Mouse (Mus musculus): ENCODE measurements around the gene Efemp2. TPM values are rescaled to one million over a fixed set of nuclear protein-coding genes. Genes with fewer than 3 reads are reported as not detected.

Efemp2 gene
- polyA plus RNA-seq, 1 experiment = 177 TPM

DNA sequence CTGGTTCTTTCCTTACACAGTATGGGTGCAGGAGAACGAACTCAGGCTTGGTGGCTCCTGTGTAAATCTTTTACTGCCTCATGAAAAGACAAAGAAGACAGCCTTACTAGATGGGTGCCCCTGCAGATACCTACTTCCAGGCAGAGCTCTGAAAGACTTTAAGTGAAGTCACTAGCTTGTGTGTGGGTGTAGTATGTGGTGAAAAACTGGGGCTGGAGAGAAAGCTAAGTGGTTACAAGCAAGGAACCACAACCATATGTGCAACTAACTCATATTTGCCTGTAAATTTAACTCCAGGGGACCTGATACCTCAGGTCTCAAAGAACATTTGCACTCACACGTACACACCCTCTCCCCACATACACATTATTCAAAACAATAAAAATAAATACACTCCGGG is 13.9 kb upstream of the Efemp2 start:
- Histone ChIP-seq H3K4me3 (ENCODE audit: insufficient read depth, poor library complexity, severe bottlenecking) (peak overlapping the region; percentile 59), H3ac (ENCODE audit: control insufficient read depth, insufficient read length, low read depth) (no peak overlapping the region), H3K36me3 (ENCODE audit: control insufficient read depth, insufficient read depth) (peaks cover 48% of the 10 kb centered on the region), H3K79me2 (ENCODE audit: control insufficient read depth, insufficient read depth) (peaks cover 43% of the 10 kb centered on the region), H3K27me3 (ENCODE audit: control insufficient read depth, insufficient read depth, insufficient read length) (no peaks in the 10 kb centered on the region), H3K79me3 (ENCODE audit: low read depth) (peaks cover 16% of the 10 kb centered on the region)
- no peak for TF ChIP-seq CTCF (IDR thresholded peaks at IDR 0.05; ENCODE audit: control insufficient read depth, insufficient read depth, insufficient read length)
- TF ChIP-seq MYOD1 (IDR thresholded peaks at IDR 0.05; ENCODE audit: control insufficient read depth, insufficient read length, low read depth) = no peak
- TF ChIP-seq USF1 (IDR thresholded peaks at IDR 0.05; ENCODE audit: low read depth) = no peak
- TF ChIP-seq MAX (IDR thresholded peaks at IDR 0.05) = no peak
- no peak for TF ChIP-seq MYOG (IDR thresholded peaks at IDR 0.05; ENCODE audit: control insufficient read depth, extremely low read depth, insufficient read length)
- TF ChIP-seq FOSL1 (IDR thresholded peaks at IDR 0.05; ENCODE audit: insufficient read depth, low read length, poor library complexity, severe bottlenecking) = no peak
- TF ChIP-seq CEBPB (IDR thresholded peaks at IDR 0.05; ENCODE audit: low read depth) = no peak

DNA sequence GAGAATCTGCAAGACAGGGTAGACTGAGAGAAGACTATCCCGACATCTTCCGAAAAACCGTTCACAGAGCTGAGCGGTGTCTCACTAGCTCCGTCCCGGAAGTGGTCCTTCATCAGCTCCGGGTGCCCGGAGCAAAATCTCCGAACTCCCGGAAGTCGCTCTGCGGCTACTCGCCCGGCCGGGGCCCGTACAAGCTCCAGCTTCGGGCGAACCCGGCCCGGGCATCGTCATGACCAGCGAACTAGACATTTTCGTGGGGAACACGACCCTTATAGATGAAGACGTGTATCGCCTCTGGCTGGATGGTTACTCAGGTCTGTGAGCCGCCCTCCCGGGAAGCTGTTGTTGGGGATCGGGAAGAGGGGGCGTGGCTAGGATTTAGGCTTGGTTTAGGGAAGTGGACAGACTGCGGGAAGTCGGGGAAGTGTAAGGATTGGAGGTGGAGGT is 13.3 kb upstream of the Efemp2 start, which contains the start of gene Fibp:
Gene Fibp (plus strand): TSS at position 151 of the 447 bp plus-strand sequence.
- Histone ChIP-seq H3K79me3 (ENCODE audit: low read depth) (peaks cover 11% of the 10 kb centered on the region), H3K79me2 (ENCODE audit: control insufficient read depth, insufficient read depth) (peaks cover 37% of the 10 kb centered on the region), H3ac (ENCODE audit: control insufficient read depth, insufficient read length, low read depth) (peak within 1 kb of the TSS; percentile 62), H3K4me3 (ENCODE audit: insufficient read depth, poor library complexity, severe bottlenecking) (peak within 1 kb of the TSS; percentile 59), H3K36me3 (ENCODE audit: control insufficient read depth, insufficient read depth) (peaks cover 48% of the 10 kb centered on the region), H3K27me3 (ENCODE audit: control insufficient read depth, insufficient read depth, insufficient read length) (no peaks in the 10 kb centered on the region)
- no peak for TF ChIP-seq FOSL1 (IDR thresholded peaks at IDR 0.05; ENCODE audit: insufficient read depth, low read length, poor library complexity, severe bottlenecking)
- peak; percentile 35 for TF ChIP-seq MAX (IDR thresholded peaks at IDR 0.05)
- no peak for TF ChIP-seq MYOG (IDR thresholded peaks at IDR 0.05; ENCODE audit: control insufficient read depth, extremely low read depth, insufficient read length)

DNA sequence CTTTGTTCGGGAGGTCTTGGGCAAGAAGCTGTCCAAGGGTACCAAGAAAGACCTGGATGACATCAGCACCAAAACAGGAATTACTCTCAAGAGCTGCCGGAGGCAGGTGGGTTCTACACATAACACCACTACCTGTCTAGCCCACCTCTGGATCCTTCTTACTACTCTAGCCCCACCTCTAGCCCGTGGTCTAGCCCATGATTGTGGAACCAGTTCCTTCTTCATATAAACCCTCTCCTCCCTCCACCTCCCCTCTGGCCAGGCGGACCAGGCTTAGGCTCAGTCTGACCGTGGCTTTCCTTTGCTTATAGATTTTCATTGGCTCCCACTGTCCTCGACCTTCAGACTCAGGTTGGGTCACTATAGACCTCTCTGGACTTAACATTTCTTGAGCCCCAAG is 12.3 kb upstream of the Efemp2 start:
- Histone ChIP-seq H3K79me2 (ENCODE audit: control insufficient read depth, insufficient read depth) (peaks cover 28% of the 10 kb centered on the region), H3K79me3 (ENCODE audit: low read depth) (peaks cover 7% of the 10 kb centered on the region), H3K36me3 (ENCODE audit: control insufficient read depth, insufficient read depth) (peaks cover 48% of the 10 kb centered on the region), H3K27me3 (ENCODE audit: control insufficient read depth, insufficient read depth, insufficient read length) (no peaks in the 10 kb centered on the region), H3ac (ENCODE audit: control insufficient read depth, insufficient read length, low read depth) (peak overlapping the region; percentile 9), H3K4me3 (ENCODE audit: insufficient read depth, poor library complexity, severe bottlenecking) (peak overlapping the region; percentile 59)
- no peak for TF ChIP-seq USF1 (IDR thresholded peaks at IDR 0.05; ENCODE audit: low read depth)
- TF ChIP-seq CEBPB (IDR thresholded peaks at IDR 0.05; ENCODE audit: low read depth) = no peak
- no peak for TF ChIP-seq CTCF (IDR thresholded peaks at IDR 0.05; ENCODE audit: control insufficient read depth, insufficient read depth, insufficient read length)
- TF ChIP-seq MYOG (IDR thresholded peaks at IDR 0.05; ENCODE audit: control insufficient read depth, extremely low read depth, insufficient read length) = no peak
- no peak for TF ChIP-seq MYOD1 (IDR thresholded peaks at IDR 0.05; ENCODE audit: control insufficient read depth, insufficient read length, low read depth)
- no peak for TF ChIP-seq MAX (IDR thresholded peaks at IDR 0.05)
- TF ChIP-seq FOSL1 (IDR thresholded peaks at IDR 0.05; ENCODE audit: insufficient read depth, low read length, poor library complexity, severe bottlenecking) = no peak

DNA sequence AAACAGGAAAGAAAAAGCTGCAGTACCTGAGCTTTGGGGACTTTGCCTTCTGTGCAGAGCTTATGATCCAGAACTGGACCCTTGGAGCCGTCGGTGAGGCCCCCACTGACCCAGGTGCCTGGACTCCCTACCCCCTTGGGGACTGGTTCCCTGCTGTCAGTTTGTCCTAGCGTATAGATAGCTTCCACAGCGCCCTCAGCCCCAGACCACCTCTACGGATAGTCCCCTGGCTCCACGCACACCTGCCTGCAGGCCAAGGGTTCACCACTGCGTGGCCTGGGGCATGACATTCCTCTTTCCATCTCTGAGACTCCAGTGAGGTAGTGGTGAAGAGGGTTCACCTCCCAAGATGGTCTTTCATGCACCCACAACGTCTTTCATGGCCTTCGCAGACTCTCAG is 10.5 kb upstream of the Efemp2 start:
- no peaks in the 10 kb centered on the region for H3K27me3 ChIP-seq (ENCODE audit: control insufficient read depth, insufficient read depth, insufficient read length)
- no peak overlapping the region for H3K4me3 ChIP-seq (ENCODE audit: insufficient read depth, poor library complexity, severe bottlenecking)
- peaks cover 7% of the 10 kb centered on the region for H3K79me3 ChIP-seq (ENCODE audit: low read depth)
- TF ChIP-seq FOSL1 (IDR thresholded peaks at IDR 0.05; ENCODE audit: insufficient read depth, low read length, poor library complexity, severe bottlenecking) (no peak), CTCF (IDR thresholded peaks at IDR 0.05; ENCODE audit: control insufficient read depth, insufficient read depth, insufficient read length) (no peak), MYOD1 (IDR thresholded peaks at IDR 0.05; ENCODE audit: control insufficient read depth, insufficient read length, low read depth) (no peak)
- H3ac ChIP-seq (ENCODE audit: control insufficient read depth, insufficient read length, low read depth) = no peak overlapping the region
- H3K36me3 ChIP-seq (ENCODE audit: control insufficient read depth, insufficient read depth) = peaks cover 54% of the 10 kb centered on the region
- H3K79me2 ChIP-seq (ENCODE audit: control insufficient read depth, insufficient read depth) = peaks cover 22% of the 10 kb centered on the region

DNA sequence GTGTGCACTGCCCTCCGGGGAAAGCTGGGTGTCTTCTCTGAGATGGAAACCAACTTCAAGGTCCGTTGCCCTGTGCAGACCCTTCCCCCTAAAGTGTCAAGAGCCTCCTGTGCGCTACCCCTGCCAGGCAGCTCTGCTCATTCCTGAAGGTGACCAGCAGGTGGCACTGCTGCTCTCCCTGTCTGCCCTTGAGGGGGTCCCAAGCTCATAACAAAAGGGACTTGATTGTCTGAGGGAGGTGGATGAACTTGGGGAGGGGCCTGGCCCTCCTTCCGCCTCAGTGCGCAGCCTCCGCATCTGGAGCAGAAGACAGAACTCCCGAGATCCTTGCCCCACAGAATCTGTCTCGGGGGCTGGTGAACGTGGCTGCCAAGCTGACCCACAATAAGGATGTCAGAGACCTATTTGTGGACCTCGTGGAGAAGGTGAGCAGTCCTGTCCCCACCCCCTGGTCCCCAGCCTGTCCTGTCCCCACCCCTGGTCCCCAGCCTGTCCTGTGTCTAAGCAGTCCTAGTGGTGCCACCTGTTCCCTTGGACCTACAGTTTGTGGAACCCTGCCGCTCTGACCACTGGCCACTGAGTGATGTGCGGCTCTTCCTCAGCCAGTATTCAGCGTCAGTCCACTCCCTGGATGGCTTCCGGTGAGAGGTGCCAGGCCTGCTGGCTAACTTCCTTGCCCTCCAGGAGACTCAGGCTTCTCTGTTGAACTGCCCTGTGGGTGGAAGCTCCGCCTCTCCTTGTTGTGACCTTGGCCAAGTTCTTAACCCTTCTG is 9.8 kb upstream of the Efemp2 start:
- H3K79me2 ChIP-seq (ENCODE audit: control insufficient read depth, insufficient read depth) = peaks cover 22% of the 10 kb centered on the region
- H3K27me3 ChIP-seq (ENCODE audit: control insufficient read depth, insufficient read depth, insufficient read length) = no peaks in the 10 kb centered on the region
- no peak overlapping the region for H3ac ChIP-seq (ENCODE audit: control insufficient read depth, insufficient read length, low read depth)
- peaks cover 7% of the 10 kb centered on the region for H3K79me3 ChIP-seq (ENCODE audit: low read depth)
- H3K36me3 ChIP-seq (ENCODE audit: control insufficient read depth, insufficient read depth) = peaks cover 54% of the 10 kb centered on the region
- H3K4me3 ChIP-seq (ENCODE audit: insufficient read depth, poor library complexity, severe bottlenecking) = no peak overlapping the region
- no peak for TF ChIP-seq MYOG (IDR thresholded peaks at IDR 0.05; ENCODE audit: control insufficient read depth, extremely low read depth, insufficient read length)
- peak; percentile 78 for TF ChIP-seq CTCF (IDR thresholded peaks at IDR 0.05; ENCODE audit: control insufficient read depth, insufficient read depth, insufficient read length)
- no peak for TF ChIP-seq CEBPB (IDR thresholded peaks at IDR 0.05; ENCODE audit: low read depth)

DNA sequence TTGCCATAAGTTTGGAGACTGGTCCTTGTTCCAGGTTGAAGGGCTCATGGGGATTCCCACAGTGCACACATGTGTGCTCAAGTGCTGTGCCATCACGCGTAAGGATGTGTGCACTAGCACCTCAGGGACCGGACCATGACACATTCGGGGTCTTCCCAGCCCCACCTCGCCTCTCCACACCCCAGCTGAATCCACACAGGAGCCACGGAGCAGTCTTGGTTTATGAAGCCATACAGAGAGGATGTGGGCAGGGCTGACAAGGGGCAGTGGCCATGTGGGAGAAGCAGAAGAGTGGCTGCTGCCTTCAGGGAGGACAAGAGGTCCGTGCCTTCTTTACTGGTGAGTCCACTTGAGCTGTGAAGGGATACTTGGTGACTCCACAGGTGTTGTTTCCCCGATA is 8.7 kb upstream of the Efemp2 start:
- peaks cover 7% of the 10 kb centered on the region for H3K79me3 ChIP-seq (ENCODE audit: low read depth)
- H3K79me2 ChIP-seq (ENCODE audit: control insufficient read depth, insufficient read depth) = peaks cover 22% of the 10 kb centered on the region
- no peak overlapping the region for H3ac ChIP-seq (ENCODE audit: control insufficient read depth, insufficient read length, low read depth)
- TF ChIP-seq CTCF (IDR thresholded peaks at IDR 0.05; ENCODE audit: control insufficient read depth, insufficient read depth, insufficient read length) = no peak
- no peak for TF ChIP-seq FOSL1 (IDR thresholded peaks at IDR 0.05; ENCODE audit: insufficient read depth, low read length, poor library complexity, severe bottlenecking)
- no peak for TF ChIP-seq MAX (IDR thresholded peaks at IDR 0.05)
- no peak for TF ChIP-seq CEBPB (IDR thresholded peaks at IDR 0.05; ENCODE audit: low read depth)
- peaks cover 54% of the 10 kb centered on the region for H3K36me3 ChIP-seq (ENCODE audit: control insufficient read depth, insufficient read depth)
- H3K27me3 ChIP-seq (ENCODE audit: control insufficient read depth, insufficient read depth, insufficient read length) = no peaks in the 10 kb centered on the region
- no peak overlapping the region for H3K4me3 ChIP-seq (ENCODE audit: insufficient read depth, poor library complexity, severe bottlenecking)

Data from C2C12 (cell line).